Mouse (Mus musculus): ENCODE data around the gene 4932438H23Rik. TPM values are rescaled to one million over a fixed set of nuclear protein-coding genes. Genes with fewer than 3 reads are reported as not detected.
"Not testable (repeated sequence)": the region's sequence is repeated elsewhere in the genome, so short reads cannot be mapped to it uniquely, and the experiment has no call there.

4932438H23Rik gene
- total RNA-seq, 2 experiments from 2014 or later: 0.59 to 0.96 TPM

DNA sequence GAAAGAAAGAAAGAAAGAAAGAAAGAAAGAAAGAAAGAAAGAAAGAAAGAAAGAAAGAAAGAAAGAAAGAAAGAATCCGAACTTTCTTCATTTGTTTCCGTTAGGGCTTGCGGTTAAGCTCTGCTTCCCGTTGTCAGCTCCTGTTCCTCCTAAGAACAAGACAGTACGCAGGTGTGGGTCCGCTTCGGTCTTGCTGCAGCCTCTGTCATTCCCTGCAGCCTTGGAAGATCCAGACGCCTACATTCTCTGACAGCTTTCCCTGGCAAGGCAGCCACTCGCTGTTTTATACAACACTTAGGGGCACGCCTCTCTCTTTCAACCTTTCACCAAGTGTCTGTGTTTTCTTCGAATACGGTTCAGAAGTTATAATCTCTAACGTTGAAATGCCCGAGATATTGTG, 8.5 kb upstream of the 4932438H23Rik start:
- intact Hi-C loops (cut with DNase I): no loop called here
- no peak for DNase-seq (ENCODE audit: low spot score in 2 of 2)

GRCm38 (mm10) chr16:91100484-91100883, 5.6 kb upstream of the 4932438H23Rik start:
- no peak for DNase-seq (ENCODE audit: low spot score in 2 of 2)
- intact Hi-C loops (cut with DNase I): no loop called here

DNA sequence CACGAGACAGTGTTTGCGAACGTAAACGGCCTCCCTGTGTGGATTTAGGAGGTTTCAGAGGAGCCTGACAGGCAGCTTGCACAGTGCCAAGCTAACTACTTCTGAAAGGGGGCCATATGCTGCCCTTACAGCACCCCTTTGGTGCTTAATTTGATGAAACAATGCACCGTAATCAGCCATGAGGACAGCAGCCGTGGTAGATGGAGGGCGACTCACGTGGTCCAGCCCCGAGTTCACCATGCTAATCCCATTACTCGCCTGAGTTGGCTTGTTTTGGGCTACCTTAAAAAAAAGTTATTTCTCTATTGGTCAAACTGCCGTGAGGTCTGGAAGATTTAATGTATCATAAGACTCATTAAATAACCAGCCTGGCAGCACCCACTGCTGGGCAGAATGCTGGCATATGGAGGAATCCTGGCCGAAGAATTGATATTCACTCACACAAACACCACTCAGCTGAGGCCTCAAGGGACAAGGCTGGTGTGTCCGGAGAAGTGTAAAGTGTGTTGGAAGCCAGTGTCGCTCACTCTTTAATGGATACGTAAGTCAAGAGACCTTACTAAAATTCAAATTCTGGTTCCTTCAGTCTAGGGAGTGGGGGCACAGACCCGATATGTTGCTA, 4.6 kb upstream of the 4932438H23Rik start:
- DNase-seq (ENCODE audit: low spot score in 2 of 2): no peak
- intact Hi-C loops (cut with DNase I): no loop called here

DNA sequence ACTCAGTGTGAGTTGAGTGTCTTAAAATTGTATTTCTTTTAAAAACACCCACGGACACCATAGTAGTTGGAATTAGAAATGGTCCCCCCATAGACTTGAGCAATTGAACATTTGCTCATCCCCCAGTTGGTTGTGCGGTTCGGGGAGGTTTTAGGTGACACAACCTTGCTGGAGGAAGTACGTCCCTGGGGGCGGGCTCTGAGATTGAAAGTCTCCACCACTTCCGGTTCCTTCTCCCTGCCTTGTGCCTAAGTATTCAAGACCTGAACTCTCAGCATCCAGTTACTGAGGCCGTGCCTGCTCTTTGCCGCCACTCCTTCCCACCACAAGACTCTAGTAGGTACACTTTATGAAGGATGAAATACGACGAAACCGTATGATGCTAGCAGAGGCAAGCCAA, 2.9 kb upstream of the 4932438H23Rik start:
- no peak for DNase-seq (ENCODE audit: low spot score in 2 of 2)
- intact Hi-C loops (cut with DNase I): no loop called here

DNA sequence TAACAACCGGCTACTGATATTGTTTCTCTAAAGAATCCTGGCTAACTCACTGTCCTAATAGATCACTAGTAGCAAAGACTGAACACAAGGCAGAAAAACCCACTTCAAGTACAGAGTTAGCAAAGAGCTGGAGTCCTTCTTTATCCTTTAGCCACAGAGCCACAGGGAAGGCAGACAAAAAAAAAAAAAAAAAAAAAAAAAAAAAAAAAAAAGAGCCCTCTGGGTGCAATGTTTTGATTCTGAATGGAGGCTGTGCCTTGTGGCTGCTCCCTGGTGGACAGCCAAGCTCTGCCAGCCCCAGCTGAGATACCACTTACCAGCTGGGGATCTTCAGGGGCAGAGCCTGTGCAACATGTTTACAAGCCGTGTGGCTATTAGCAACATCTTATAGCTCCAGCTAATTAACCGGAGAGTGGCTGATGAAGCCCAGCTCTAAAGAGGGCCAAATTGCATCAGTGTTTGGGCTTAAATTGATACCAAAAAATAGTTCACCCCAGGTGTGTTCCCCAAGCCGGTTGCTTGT, 2.1 kb upstream of the 4932438H23Rik start:
- intact Hi-C loops (cut with DNase I): no loop called here
- no peak for DNase-seq (ENCODE audit: low spot score in 2 of 2)

GRCm38 (mm10) chr16:91096016-91096415, 1.1 kb upstream of the 4932438H23Rik start:
- intact Hi-C loops (cut with DNase I): no loop called here

GRCm38 (mm10) chr16:91086642-91087306, 8.1 kb downstream of the 4932438H23Rik start:
- intact Hi-C loops (cut with DNase I): no loop called here
- no peak for DNase-seq (ENCODE audit: low spot score in 2 of 2)

More at GRCm38 (mm10) chr16:91096016-91096415, 1.1 kb upstream of the 4932438H23Rik start:
- no peak for DNase-seq (ENCODE audit: low spot score in 2 of 2)

GRCm38 (mm10) chr16:91085239-91085825, 9.6 kb downstream of the 4932438H23Rik start:
- intact Hi-C loops (cut with DNase I): no loop called here
- DNase-seq (ENCODE audit: low spot score in 2 of 2): no peak

GRCm38 (mm10) chr16:91084307-91085238, 10.3 kb downstream of the 4932438H23Rik start:
- DNase-seq (ENCODE audit: low spot score in 2 of 2): no peak

GRCm38 (mm10) chr16:91083002-91083646, 11.8 kb downstream of the 4932438H23Rik start:
- intact Hi-C loops (cut with DNase I): loop anchor here (5.0 kb wide), 1 partner anchor 139 kb away; no protein-coding TSS in a partner anchor
- no peak for DNase-seq (ENCODE audit: low spot score in 2 of 2)

More at GRCm38 (mm10) chr16:91084307-91085238, 10.3 kb downstream of the 4932438H23Rik start:
- intact Hi-C loops (cut with DNase I): loop anchor here (5.0 kb wide), 1 partner anchor 138 kb away; no protein-coding TSS in a partner anchor

DNA sequence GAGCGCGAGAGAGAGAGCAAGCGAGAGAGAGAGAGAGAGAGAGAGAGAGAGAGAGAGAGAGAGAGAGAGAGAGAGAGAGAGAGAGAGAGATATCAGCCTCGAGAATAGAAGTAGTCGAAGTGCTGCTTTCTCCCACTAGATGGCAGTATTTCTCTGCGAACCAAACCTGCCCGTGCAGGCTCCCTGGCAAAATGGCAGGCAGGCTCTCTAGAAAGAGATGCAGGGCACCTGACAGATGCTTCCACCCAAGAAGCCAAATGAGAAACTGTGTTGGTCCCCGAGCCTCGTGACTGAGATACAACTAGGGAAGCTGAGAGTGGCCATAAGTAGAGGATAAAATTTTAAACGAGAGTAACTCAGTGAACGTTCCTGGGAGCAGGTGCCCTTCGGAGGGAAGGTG, 13.4 kb downstream of the 4932438H23Rik start:
- DNase-seq (ENCODE audit: low spot score in 2 of 2): peak; percentile 45 to 67
- intact Hi-C loops (cut with DNase I): loop anchor here (1.0 to 5.0 kb wide), 2 partner anchors 141 to 271 kb away; no protein-coding TSS in a partner anchor

DNA sequence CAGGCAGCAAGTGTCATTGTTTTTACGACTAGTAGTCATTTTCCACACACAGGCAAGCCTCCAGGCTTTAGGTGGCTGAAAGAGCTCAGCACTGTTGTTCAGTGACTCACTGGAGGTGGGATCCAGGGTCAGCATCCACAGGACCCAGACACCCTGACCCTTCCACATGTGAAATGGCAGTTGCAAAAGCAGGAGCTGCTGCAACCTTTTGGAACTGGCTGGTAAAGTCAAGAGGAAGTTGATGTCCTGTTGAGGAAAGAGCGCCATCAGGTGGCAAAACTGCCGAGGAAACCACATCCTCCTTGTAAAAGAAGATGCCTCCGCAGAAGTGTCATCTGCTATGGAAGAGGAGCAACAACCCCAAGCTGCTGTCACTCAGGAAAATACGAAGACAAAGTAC, 18.7 kb downstream of the 4932438H23Rik start:
- intact Hi-C loops (cut with DNase I): no loop called here

DNA sequence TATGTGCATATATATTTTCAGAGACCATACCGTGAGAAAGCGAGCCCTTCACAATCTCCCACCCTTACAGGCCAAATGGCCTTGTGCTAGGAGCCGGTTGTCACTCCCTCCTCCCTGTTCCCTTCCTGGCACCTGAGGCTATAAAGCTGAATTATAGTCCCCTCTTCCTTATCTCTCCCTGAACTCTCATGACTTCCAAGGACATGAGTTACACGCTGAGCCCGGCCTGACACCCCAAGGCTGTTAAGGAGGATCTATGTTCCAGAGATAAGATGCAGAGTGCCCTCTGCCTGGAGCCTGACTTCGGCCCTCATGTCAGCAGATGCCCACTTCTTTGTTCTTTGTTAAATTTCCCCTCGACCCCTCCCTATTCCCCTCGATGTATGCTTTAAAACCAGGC, 19.5 kb downstream of the 4932438H23Rik start:
- DNase-seq (ENCODE audit: low spot score in 2 of 2); intact Hi-C loops (cut with DNase I): not testable (repeated sequence)

More for the DNA sequence above, 18.7 kb downstream of the 4932438H23Rik start:
- DNase-seq (ENCODE audit: low spot score in 2 of 2): no peak

DNA sequence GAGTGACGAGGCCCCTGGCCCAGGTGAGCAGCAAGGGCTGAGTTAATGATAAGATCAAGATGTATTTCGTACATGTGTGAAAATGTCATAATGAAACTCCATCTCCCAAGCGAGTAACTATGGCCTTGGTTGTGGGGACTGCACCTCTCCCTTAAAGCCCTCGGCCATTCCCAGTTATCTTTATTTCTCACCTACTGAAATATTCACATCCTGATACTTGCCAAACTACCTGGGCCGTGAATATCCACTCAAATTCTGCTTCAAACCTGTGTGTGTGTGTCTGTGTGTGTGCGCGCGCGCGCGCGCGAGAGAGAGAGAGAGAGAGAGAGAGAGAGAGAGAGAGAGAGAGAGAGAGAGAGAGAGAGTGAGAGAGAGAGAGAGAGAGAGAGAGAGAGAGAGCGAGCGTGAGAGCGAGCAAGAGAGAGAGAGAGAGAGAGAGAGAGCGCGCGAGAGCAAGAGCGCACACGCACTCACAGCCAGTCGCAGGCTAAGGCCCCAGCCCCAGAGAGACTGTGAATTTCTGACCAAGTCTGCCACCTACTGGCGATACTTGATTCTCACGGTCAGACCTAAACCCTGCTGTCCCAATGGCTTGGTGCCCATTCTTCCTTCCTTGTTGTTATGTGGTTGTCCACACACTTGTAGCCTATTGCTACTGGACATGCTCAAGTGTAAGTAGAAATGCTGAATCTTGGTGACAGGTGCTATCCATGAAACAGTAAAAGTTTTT, 21.6 kb downstream of the 4932438H23Rik start:
- peak; percentile 81 to 84 for DNase-seq (ENCODE audit: low spot score in 2 of 2)
- intact Hi-C loops (cut with DNase I): loop anchor here (1.0 kb wide), 1 partner anchor 29 kb away; the partner anchor contains the start of gene Paxbp1

GRCm38 (mm10) chr16:91072256-91072655, 22.7 kb downstream of the 4932438H23Rik start:
- intact Hi-C loops (cut with DNase I): no loop called here
- no peak for DNase-seq (ENCODE audit: low spot score in 2 of 2)

DNA sequence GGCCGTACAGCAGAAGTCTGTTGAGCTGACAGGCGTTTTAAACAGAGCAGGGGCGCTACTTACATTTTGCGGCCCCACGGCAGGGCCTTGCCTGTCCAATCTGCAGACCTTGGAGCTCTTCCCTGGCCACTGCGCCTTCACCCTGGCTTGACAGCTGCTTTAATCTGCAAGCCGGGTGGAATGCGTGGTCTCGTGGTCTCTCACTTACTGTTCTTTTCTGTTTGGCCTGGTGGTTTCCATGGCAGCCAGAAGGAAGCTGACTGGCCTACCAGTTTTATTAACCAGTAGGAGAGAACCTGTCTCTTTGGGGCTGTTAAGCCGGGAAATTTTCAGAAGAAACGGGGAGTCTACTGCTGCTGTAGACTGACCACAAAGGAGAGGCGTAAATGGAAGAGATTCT, 26.0 kb downstream of the 4932438H23Rik start:
- peak in 1 of 2 experiments; percentile 21 for DNase-seq (ENCODE audit: low spot score in 2 of 2)

DNA sequence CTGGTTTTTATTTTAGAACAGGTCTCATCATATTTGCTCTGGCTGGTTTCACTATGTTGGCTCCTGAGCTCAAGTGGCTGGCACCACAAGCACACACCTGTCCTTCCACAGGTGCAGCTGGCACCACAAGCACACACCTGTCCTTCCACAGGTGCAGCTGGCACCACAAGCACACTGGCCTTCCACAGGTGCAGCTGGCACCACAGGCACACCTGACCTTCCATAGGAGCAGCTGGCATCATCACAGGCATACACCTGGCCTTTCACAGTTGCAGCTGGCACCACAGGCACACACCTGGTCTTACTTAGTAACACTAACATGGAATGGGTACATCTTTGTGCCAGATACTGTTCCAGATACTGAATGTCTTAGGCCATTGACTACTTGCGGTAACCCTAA, 27.8 kb downstream of the 4932438H23Rik start:
- DNase-seq (ENCODE audit: low spot score in 2 of 2): no peak
- intact Hi-C loops (cut with DNase I): no loop called here

More for the DNA sequence above, 26.0 kb downstream of the 4932438H23Rik start:
- intact Hi-C loops (cut with DNase I): no loop called here
